Mouse (Mus musculus) liver, adult 2 months (tissue): Measurements from ENCODE around the gene Slc34a2. TPM values are rescaled to one million over a fixed set of nuclear protein-coding genes. Genes with fewer than 3 reads are reported as not detected.

Experiments used
- DNase-seq: peaks from one replicate; pipeline ENCODE4 v3.0.0-alpha.2; 2011; ENCODE audit warnings: low read depth, low spot score; ENCODE audit errors: extremely low read depth
- H3K27ac ChIP-seq: fragments of 200-500 bp; replicated peaks from 2 replicates; pipeline ENCODE4 v1.5.1; 2012; ENCODE audit warnings: low read depth, mild to moderate bottlenecking, control low read depth, inconsistent platforms, low read length; ENCODE audit not compliant: insufficient read depth
- H3K27me3 ChIP-seq: fragments of 200-500 bp; 2 replicates; pipeline ENCODE4 v1.6.1; 2012; ENCODE audit warnings: mild to moderate bottlenecking, moderate library complexity, low read length, inconsistent platforms; ENCODE audit not compliant: control insufficient read depth, insufficient read depth
- H3K36me3 ChIP-seq: fragments of 200-500 bp; 2 replicates; pipeline ENCODE4 v1.6.1; 2012; ENCODE audit warnings: low read length, inconsistent platforms; ENCODE audit not compliant: control insufficient read depth, insufficient read depth
- H3K4me1 ChIP-seq: fragments of 200-500 bp; 2 replicates; pipeline ENCODE4 v1.6.1; 2011; ENCODE audit warnings: low read length; ENCODE audit not compliant: control insufficient read depth, insufficient read depth
- H3K4me3 ChIP-seq: fragments of 200-500 bp; 2 replicates; pipeline ENCODE4 v1.5.1; 2011; ENCODE audit warnings: low read depth, mild to moderate bottlenecking, control low read depth, low read length, moderate library complexity; ENCODE audit not compliant: insufficient read depth
- H3K79me2 ChIP-seq: fragments of 200-500 bp; 2 replicates; pipeline ENCODE4 v1.6.1; 2012; ENCODE audit warnings: inconsistent platforms, mild to moderate bottlenecking, low read length, moderate library complexity; ENCODE audit not compliant: control insufficient read depth, insufficient read depth
- H3K9ac ChIP-seq: fragments of 200-500 bp; 2 replicates; pipeline ENCODE4 v1.6.1; 2012; ENCODE audit warnings: low read depth, mild to moderate bottlenecking, control low read depth, inconsistent platforms, low read length
- CTCF ChIP-seq: fragments of 200-500 bp; IDR thresholded peaks from 2 replicates; pipeline ENCODE4 v1.5.1; 2011; ENCODE audit warnings: low read depth, low read length, control low read depth
- POLR2A ChIP-seq: fragments of 200-500 bp; IDR thresholded peaks from 2 replicates; pipeline ENCODE4 v1.6.1; 2011; ENCODE audit warnings: low read length, control low read depth; ENCODE audit not compliant: insufficient read depth; ENCODE audit errors: extremely low read depth
- WGBS: fragments of 180-500 bp; shearing (Covaris S2); methylation state at CpG from one replicate; pipeline ENCODE4 v1.1.7; 2018; 5-methylcytosine and 5-hydroxymethylcytosine counted together
- polyA plus RNA-seq: library from polyadenylated mRNA; depleted of rRNA; stranded (reverse); fragments of >200 nt; gene quantifications from 2 replicates; pipeline ENCODE4 v1.2.3, GENCODE M21; 2012
- total RNA-seq: library from RNA; depleted of rRNA; stranded (reverse); fragments of >200 nt; gene quantifications from 2 replicates; pipeline ENCODE4 v1.2.3, GENCODE M21; 2014

The Slc34a2 gene
- total and polyA plus RNA-seq, 2 experiments: 0.18 to 1.7 TPM

- Histone ChIP-seq H3K79me2 (no peaks in the 10 kb centered on the region), H3K36me3 (no peaks in the 10 kb centered on the region), H3K4me3 (no peak overlapping the region), H3K9ac (no peak overlapping the region), H3K4me1 (no peaks in the 10 kb centered on the region), H3K27ac (no peak overlapping the region), H3K27me3 (no peaks in the 10 kb centered on the region)
- 85% methylated on average over 4 of the region's 4 CpGs for WGBS
- DNase-seq: no peak
- TF ChIP-seq POLR2A: no peak
- TF ChIP-seq CTCF: no peak
Measured at GRCm38 (mm10) chr5:53018316-53018715, 19.6 kb upstream of the Slc34a2 start.

- Histone ChIP-seq H3K79me2 (no peaks in the 10 kb centered on the region), H3K4me3 (no peak overlapping the region), H3K4me1 (peaks cover 11% of the 10 kb centered on the region), H3K9ac (no peak overlapping the region), H3K27ac (peak overlapping the region; percentile 54; the same call in 1 of the 2 replicates), H3K27me3 (no peaks in the 10 kb centered on the region), H3K36me3 (no peaks in the 10 kb centered on the region)
- TF ChIP-seq CTCF (no peak), POLR2A (no peak)
- WGBS: 95% methylated on average over 2 of the region's 2 CpGs
- DNase-seq: no peak
Measured at GRCm38 (mm10) chr5:53023432-53023831, 14.4 kb upstream of the Slc34a2 start.

- WGBS: 41% methylated on average over 5 of the region's 5 CpGs
- H3K36me3 ChIP-seq: no peaks in the 10 kb centered on the region
- TF ChIP-seq POLR2A (no peak), CTCF (no peak)
- H3K9ac ChIP-seq: no peak overlapping the region
- no peaks in the 10 kb centered on the region for H3K79me2 ChIP-seq
- peak; percentile 89 for DNase-seq
- peak overlapping the region; percentile 54; the same call in 1 of the 2 replicates for H3K27ac ChIP-seq
- H3K4me3 ChIP-seq: no peak overlapping the region
- peaks cover 11% of the 10 kb centered on the region for H3K4me1 ChIP-seq
- no peaks in the 10 kb centered on the region for H3K27me3 ChIP-seq
Measured at GRCm38 (mm10) chr5:53023901-53024300, 14.0 kb upstream of the Slc34a2 start.

GRCm38 (mm10) chr5:53025276-53025973, 12.5 kb upstream of the Slc34a2 start:
- Histone ChIP-seq H3K4me3 (no peak overlapping the region), H3K27ac (no peak overlapping the region), H3K9ac (no peak overlapping the region), H3K4me1 (peaks cover 11% of the 10 kb centered on the region), H3K27me3 (no peaks in the 10 kb centered on the region), H3K79me2 (no peaks in the 10 kb centered on the region), H3K36me3 (no peaks in the 10 kb centered on the region)
- peak; percentile 88 for DNase-seq
- TF ChIP-seq CTCF: no peak
- 26% methylated on average over 8 of the region's 8 CpGs for WGBS

GRCm38 (mm10) chr5:53031346-53031745, 6.5 kb upstream of the Slc34a2 start:
- Histone ChIP-seq H3K79me2 (no peaks in the 10 kb centered on the region), H3K36me3 (no peaks in the 10 kb centered on the region), H3K27ac (no peak overlapping the region), H3K4me3 (no peak overlapping the region), H3K9ac (no peak overlapping the region), H3K27me3 (no peaks in the 10 kb centered on the region), H3K4me1 (no peaks in the 10 kb centered on the region; the same call in 1 of the 2 replicates)
- TF ChIP-seq POLR2A (no peak), CTCF (no peak)
- DNase-seq: peak; percentile 95
- WGBS: 13% methylated on average over 1 of the region's 1 CpGs

GRCm38 (mm10) chr5:53042034-53042748, 4.3 kb downstream of the Slc34a2 start:
- WGBS: 12% methylated on average over 5 of the region's 5 CpGs
- Histone ChIP-seq H3K36me3 (no peaks in the 10 kb centered on the region), H3K4me3 (no peak overlapping the region), H3K27me3 (no peaks in the 10 kb centered on the region), H3K79me2 (no peaks in the 10 kb centered on the region), H3K4me1 (peaks cover 24% of the 10 kb centered on the region), H3K27ac (peak overlapping the region; percentile 84), H3K9ac (0 out of 2 replicates have a peak overlapping the region, but pooled peaks have one; percentile 27)
- DNase-seq: no peak
- TF ChIP-seq CTCF (no peak), POLR2A (no peak)
